9 mouse cellular contexts compared by ENCODE assay signal in genomic region chr17:12029921-12030461, GRCm38 (mm10).
DNase-seq lines count a peak whose midpoint lies in the region; ATAC-seq and TF ChIP-seq lines count a peak whose summit lies in the region.
"Had no signal": no experiment of that assay in that cellular context is flagged by ENCODE, and none has a peak within 500 bp of the region (broad histone marks: within the 10 kb centered on the region; RNA-seq: fewer than 3 reads in every experiment).

No protein-coding gene starts in this region.

- H3K4me1 ChIP-seq in kidney, embryonic 14.5 days (ENCODE audit: control insufficient read depth, insufficient read depth, low read length), result 0 out of 2 replicates have a peak, but pooled peaks cover 13% of the 10 kb centered on the region
- peaks cover 15% of the 10 kb centered on the region; the same call in 1 of the 2 replicates for H3K4me1 ChIP-seq in hindbrain, embryonic 14.5 days (replicated peaks; ENCODE audit: control insufficient read depth, insufficient read depth, low read length)

- H3K9me3 ChIP-seq in kidney, embryonic 14.5 days (ENCODE audit: control insufficient read depth, low read length), result no peaks in the 10 kb centered on the region
- H3K9me3 ChIP-seq in hindbrain, embryonic 14.5 days (ENCODE audit: control insufficient read depth, low read length), result no peaks in the 10 kb centered on the region
- H3K9me3 ChIP-seq: embryonic facial prominence, embryonic 15.5 days had no signal

- H3K36me3 ChIP-seq in kidney, embryonic 14.5 days (ENCODE audit: control insufficient read depth, insufficient read depth, low read length), result no peaks in the 10 kb centered on the region
- H3K36me3 ChIP-seq in hindbrain, embryonic 14.5 days (replicated peaks; ENCODE audit: control insufficient read depth, insufficient read depth), result no peaks in the 10 kb centered on the region
- H3K36me3 ChIP-seq: embryonic facial prominence, embryonic 15.5 days had no signal

- H3K9ac ChIP-seq in kidney, embryonic 14.5 days (ENCODE audit: low read depth, low read length), result no peak overlapping the region
- H3K9ac ChIP-seq in hindbrain, embryonic 14.5 days, result peak overlapping the region; percentile 42; the same call in 1 of the 2 replicates
- H3K9ac ChIP-seq: embryonic facial prominence, embryonic 15.5 days had no signal

- peak overlapping the region; percentile 16; the same call in 1 of the 2 replicates for H3K4me2 ChIP-seq in kidney, embryonic 14.5 days (replicated peaks; ENCODE audit: low read depth, low read length)
- H3K4me2 ChIP-seq in hindbrain, embryonic 14.5 days (replicated peaks), result peak overlapping the region; percentile 42
- H3K4me2 ChIP-seq: embryonic facial prominence, embryonic 15.5 days had no signal

- H3K27me3 ChIP-seq in kidney, embryonic 14.5 days (ENCODE audit: control insufficient read depth, insufficient read depth, low read length), result peaks cover 5% of the 10 kb centered on the region; the same call in 1 of the 2 replicates
- no peaks in the 10 kb centered on the region for H3K27me3 ChIP-seq in hindbrain, embryonic 14.5 days (ENCODE audit: control insufficient read depth, insufficient read depth, low read length)

- H3K27ac ChIP-seq in kidney, embryonic 14.5 days (ENCODE audit: low read depth, low read length), result no peak overlapping the region
- 0 out of 2 replicates have a peak overlapping the region, but pooled peaks have one; percentile 41 for H3K27ac ChIP-seq in hindbrain, embryonic 14.5 days
- H3K27ac ChIP-seq in gastrocnemius, adult 2 months, result no peak overlapping the region
- H3K27ac ChIP-seq: embryonic facial prominence, embryonic 15.5 days had no signal

- DNase-seq in kidney, adult 9 months, result no peak
- peak; percentile 63 for DNase-seq in embryo, embryonic 11 days
- DNase-seq in hindbrain, embryonic 14.5 days (ENCODE audit: low spot score), result peak; percentile 39
- peak; percentile 56 for DNase-seq in neural tube, embryonic 10.5 days (ENCODE audit: extremely low spot score, low spot score)
- no peak for DNase-seq in left cerebral cortex, postnatal 36 days (ENCODE audit: low spot score in 2 of 2)
- DNase-seq in gastrocnemius, adult 2 months, result no peak
- DNase-seq in ovary, adult 18-20 months (ENCODE audit: low spot score), result no peak

- intact Hi-C loops in left cerebral cortex, postnatal 36 days (cut with DNase I), result no loop called here
- intact Hi-C loops in gastrocnemius, adult 2 months (cut with DNase I), result no loop called here

- WGBS in kidney, embryonic 14.5 days, result 11% methylated on average over 14 of the region's 14 CpGs
- 10% methylated on average over 14 of the region's 14 CpGs for WGBS in hindbrain, embryonic 14.5 days

- no peak for TF ChIP-seq CTCF in gastrocnemius, adult 2 months (IDR thresholded peaks at IDR 0.05)

- H3K4me3 ChIP-seq in kidney, embryonic 14.5 days (ENCODE audit: low read length), result no peak overlapping the region
- H3K4me3 ChIP-seq in hindbrain, embryonic 14.5 days (replicated peaks; ENCODE audit: low read length), result no peak overlapping the region
- H3K4me3 ChIP-seq in gastrocnemius, adult 2 months, result no peak overlapping the region
- H3K4me3 ChIP-seq: embryonic facial prominence, embryonic 15.5 days had no signal

- peak; percentile 41 for ATAC-seq in kidney, embryonic 14.5 days (ENCODE audit: low FRiP score, low TSS enrichment)
- no peak for ATAC-seq in hindbrain, embryonic 14.5 days (ENCODE audit: low FRiP score)

Comparison
In these comparisons a context has a peak if more than half of its experiments do, and no peak if none do; other contexts are left out.
1. DNase-seq: peak in embryo, embryonic 11 days (single experiment), hindbrain, embryonic 14.5 days (single experiment) and neural tube, embryonic 10.5 days (single experiment); none in kidney, adult 9 months (single experiment), left cerebral cortex, postnatal 36 days (0 of 2), gastrocnemius, adult 2 months (single experiment) and ovary, adult 18-20 months (single experiment).